Mouse (Mus musculus): ENCODE results near the gene Telo2. TPM values are rescaled to one million over a fixed set of nuclear protein-coding genes. Genes with fewer than 3 reads are reported as not detected.

Telo2 gene
- polyA plus RNA-seq, 1 experiment from 2014 or later = 8.7 TPM

- Histone ChIP-seq H3K4me3 (ENCODE audit: low read depth, low read length) (no peak overlapping the region), H3K4me2 (replicated peaks; ENCODE audit: low read depth) (no peak overlapping the region), H3K27me3 (replicated peaks; ENCODE audit: control insufficient read depth, insufficient read depth, low read length) (no peaks in the 10 kb centered on the region), H3K27ac (ENCODE audit: low read depth, low read length) (no peak overlapping the region), H3K9ac (ENCODE audit: low read depth, low read length) (no peak overlapping the region), H3K36me3 (ENCODE audit: control insufficient read depth, insufficient read depth) (peaks cover 23% of the 10 kb centered on the region), H3K4me1 (replicated peaks; ENCODE audit: control insufficient read depth, insufficient read depth, low read length) (no peaks in the 10 kb centered on the region), H3K9me3 (ENCODE audit: control insufficient read depth) (no peaks in the 10 kb centered on the region)
- WGBS = 86% methylated on average over 9 of the region's 9 CpGs
- no peak for ATAC-seq
- TF ChIP-seq CTCF (IDR thresholded peaks at IDR 0.05; ENCODE audit: low read depth) = no peak
These were observed 62.5 kb downstream of the Telo2 start for GRCm38 (mm10) chr17:25053274-25053673.

Other genes with a start within 250 kb of the Telo2 start
- gene Igfals, start 250.0 kb downstream of the Telo2 start, polyA plus RNA-seq (2015; fragmentation: Nextera tagmentation; extraction: Ambion mirVana) = 17.2 and 18.3 TPM in 2 replicates
- 48.0 and 53.5 TPM in 2 replicates for gene Nubp2, start 229.6 kb downstream of the Telo2 start, polyA plus RNA-seq (2015; fragmentation: Nextera tagmentation; extraction: Ambion mirVana)
- gene Spsb3, start 229.3 kb downstream of the Telo2 start, polyA plus RNA-seq (2015; fragmentation: Nextera tagmentation; extraction: Ambion mirVana) = 42.3 and 43.4 TPM in 2 replicates
- 16.7 and 18.5 TPM in 2 replicates for gene Eme2, start 220.9 kb downstream of the Telo2 start, polyA plus RNA-seq (2015; fragmentation: Nextera tagmentation; extraction: Ambion mirVana)
- gene Mrps34, start 220.9 kb downstream of the Telo2 start, polyA plus RNA-seq (2015; fragmentation: Nextera tagmentation; extraction: Ambion mirVana) = 132 and 141 TPM in 2 replicates
- 47.4 and 54.4 TPM in 2 replicates for gene Nme3, start 219.5 kb downstream of the Telo2 start, polyA plus RNA-seq (2015; fragmentation: Nextera tagmentation; extraction: Ambion mirVana)
- gene Mapk8ip3, start 179.0 kb downstream of the Telo2 start, polyA plus RNA-seq (2015; fragmentation: Nextera tagmentation; extraction: Ambion mirVana) = 5.3 and 6.6 TPM in 2 replicates
- gene Jpt2, start 155.3 kb downstream of the Telo2 start, polyA plus RNA-seq (2015; fragmentation: Nextera tagmentation; extraction: Ambion mirVana) = 35.7 and 36.0 TPM in 2 replicates
- 2.5 and 2.7 TPM in 2 replicates for gene Cramp1l, start 100.2 kb downstream of the Telo2 start, polyA plus RNA-seq (2015; fragmentation: Nextera tagmentation; extraction: Ambion mirVana)
- 2.9 and 3.6 TPM in 2 replicates for gene Ift140, start 99.9 kb downstream of the Telo2 start, polyA plus RNA-seq (2015; fragmentation: Nextera tagmentation; extraction: Ambion mirVana)
- 14.5 and 15.8 TPM in 2 replicates for gene Tmem204, start 32.4 kb downstream of the Telo2 start, polyA plus RNA-seq (2015; fragmentation: Nextera tagmentation; extraction: Ambion mirVana)
- 0.25 and 0.27 TPM in 2 replicates for gene Ptx4, start 4.8 kb upstream of the Telo2 start, polyA plus RNA-seq (2015; fragmentation: Nextera tagmentation; extraction: Ambion mirVana)
- gene Clcn7, start 17.4 kb upstream of the Telo2 start, polyA plus RNA-seq (2015; fragmentation: Nextera tagmentation; extraction: Ambion mirVana) = 18.5 and 21.7 TPM in 2 replicates
- not detected in 2 replicates for gene Ccdc154, start 46.5 kb upstream of the Telo2 start, polyA plus RNA-seq (2015; fragmentation: Nextera tagmentation; extraction: Ambion mirVana)
- 0.30 TPM in 1 of 2 replicates, not detected in the other for gene Gm38655, start 59.5 kb upstream of the Telo2 start, polyA plus RNA-seq (2015; fragmentation: Nextera tagmentation; extraction: Ambion mirVana)
- 17.5 and 18.5 TPM in 2 replicates for gene BC003965, start 68.6 kb upstream of the Telo2 start, polyA plus RNA-seq (2015; fragmentation: Nextera tagmentation; extraction: Ambion mirVana)
- gene Unkl, start 72.4 kb upstream of the Telo2 start, polyA plus RNA-seq (2015; fragmentation: Nextera tagmentation; extraction: Ambion mirVana) = 1.9 and 2.2 TPM in 2 replicates
- gene Gnptg, start 124.2 kb upstream of the Telo2 start, polyA plus RNA-seq (2015; fragmentation: Nextera tagmentation; extraction: Ambion mirVana) = 41.0 and 42.1 TPM in 2 replicates
- 23.3 and 23.4 TPM in 2 replicates for gene Tsr3, start 124.2 kb upstream of the Telo2 start, polyA plus RNA-seq (2015; fragmentation: Nextera tagmentation; extraction: Ambion mirVana)
- 0.86 and 1.1 TPM in 2 replicates for gene Baiap3, start 140.4 kb upstream of the Telo2 start, polyA plus RNA-seq (2015; fragmentation: Nextera tagmentation; extraction: Ambion mirVana)
- gene Ube2i, start 158.7 kb upstream of the Telo2 start, polyA plus RNA-seq (2015; fragmentation: Nextera tagmentation; extraction: Ambion mirVana) = 253 and 257 TPM in 2 replicates
- gene Prss34, start 182.4 kb upstream of the Telo2 start, polyA plus RNA-seq (2015; fragmentation: Nextera tagmentation; extraction: Ambion mirVana) = 0.18 and 0.29 TPM in 2 replicates
- gene Prss28, start 192.7 kb upstream of the Telo2 start, polyA plus RNA-seq (2015; fragmentation: Nextera tagmentation; extraction: Ambion mirVana) = not detected in 2 replicates
- gene Prss29, start 202.7 kb upstream of the Telo2 start, polyA plus RNA-seq (2015; fragmentation: Nextera tagmentation; extraction: Ambion mirVana) = not detected in 2 replicates
- gene Tpsab1, start 229.6 kb upstream of the Telo2 start, polyA plus RNA-seq (2015; fragmentation: Nextera tagmentation; extraction: Ambion mirVana) = 0.10 and 0.20 TPM in 2 replicates

Data from intestine, postnatal 0 days (tissue).